Mouse (Mus musculus): Measurements from ENCODE around the gene Zdhhc4.

GRCm38 (mm10) chr5:143336559-143336958 is 7.5 kb upstream of the Zdhhc4 start:
- no peak for TF ChIP-seq MAX (IDR thresholded peaks at IDR 0.05)
- no peak for TF ChIP-seq CTCF (IDR thresholded peaks at IDR 0.05; ENCODE audit: control insufficient read depth, insufficient read depth, insufficient read length)
- no peak for TF ChIP-seq FOSL1 (IDR thresholded peaks at IDR 0.05; ENCODE audit: insufficient read depth, low read length, poor library complexity, severe bottlenecking)
- TF ChIP-seq CEBPB (IDR thresholded peaks at IDR 0.05; ENCODE audit: low read depth), result no peak
- no peak for TF ChIP-seq USF1 (IDR thresholded peaks at IDR 0.05; ENCODE audit: low read depth)

Measured in C2C12 (cell line).